Mouse (Mus musculus) forebrain, embryonic 10.5 days (tissue): ENCODE data around the gene Nek6. TPM values are rescaled to one million over a fixed set of nuclear protein-coding genes. Genes with fewer than 3 reads are reported as not detected.

Experiments
- DNase-seq: peaks from one replicate; pipeline ENCODE4 v3.0.0-alpha.2; 2017; ENCODE audit warnings: low spot score; ENCODE audit errors: extremely low spot score
- H3K27ac ChIP-seq: fragments of 300-500 bp; sonication (generic); 2 replicates; pipeline ENCODE4 v1.5.1; 2016; ENCODE audit warnings: mild to moderate bottlenecking
- H3K27me3 ChIP-seq: fragments of 300-500 bp; sonication (generic); 2 replicates; pipeline ENCODE4 v1.6.1; 2016; ENCODE audit warnings: mild to moderate bottlenecking; ENCODE audit not compliant: poor library complexity, severe bottlenecking
- H3K36me3 ChIP-seq: fragments of 300-500 bp; sonication (generic); replicated peaks from 2 replicates; pipeline ENCODE4 v1.6.1; 2016; ENCODE audit warnings: mild to moderate bottlenecking, moderate library complexity
- H3K4me1 ChIP-seq: fragments of 300-500 bp; sonication (generic); 2 replicates; pipeline ENCODE4 v1.6.1; 2016
- H3K4me3 ChIP-seq: fragments of 300-500 bp; sonication (generic); 2 replicates; pipeline ENCODE4 v1.5.1; 2016; ENCODE audit warnings: mild to moderate bottlenecking, moderate library complexity
- H3K9me3 ChIP-seq: fragments of 300-500 bp; sonication (generic); 2 replicates; pipeline ENCODE4 v1.6.1; 2016; ENCODE audit warnings: mild to moderate bottlenecking, moderate library complexity
- WGBS: fragments of 180-500 bp; shearing (Covaris S2); methylation state at CpG from one replicate; pipeline ENCODE4 v1.1.7; 2016; 5-methylcytosine and 5-hydroxymethylcytosine counted together
- polyA plus RNA-seq: library from polyadenylated mRNA; unstranded; fragments of >200 nt; fragmentation: Nextera tagmentation; extraction: Ambion mirVana; gene quantifications from 2 replicates; pipeline ENCODE4 v1.2.1, GENCODE M21; 2016

Gene Nek6
- polyA plus RNA-seq, 1 experiment from 2014 or later, result 120 TPM

GRCm38 (mm10) chr2:38513183-38513529, 1.7 kb downstream of the Nek6 start:
- WGBS, result 56% methylated on average over 2 of the region's 2 CpGs
- Histone ChIP-seq H3K4me1 (peaks cover 69% of the 10 kb centered on the region), H3K27ac (peak overlapping the region; percentile 98), H3K27me3 (no peaks in the 10 kb centered on the region), H3K9me3 (no peaks in the 10 kb centered on the region), H3K4me3 (peak overlapping the region; percentile 92), H3K36me3 (peaks cover 14% of the 10 kb centered on the region)
- no peak for DNase-seq

- Histone ChIP-seq H3K27ac (peak overlapping the region; percentile 85), H3K9me3 (no peaks in the 10 kb centered on the region), H3K36me3 (peaks cover 26% of the 10 kb centered on the region), H3K27me3 (no peaks in the 10 kb centered on the region), H3K4me1 (peaks cover 69% of the 10 kb centered on the region), H3K4me3 (0 out of 2 replicates have a peak overlapping the region, but pooled peaks have one; percentile 9)
- DNase-seq, result no peak
- 77% methylated on average over 7 of the region's 7 CpGs for WGBS
Observed at GRCm38 (mm10) chr2:38514411-38514810, 3.0 kb downstream of the Nek6 start.

GRCm38 (mm10) chr2:38515446-38515845, 4.0 kb downstream of the Nek6 start:
- Histone ChIP-seq H3K27me3 (no peaks in the 10 kb centered on the region), H3K36me3 (peaks cover 27% of the 10 kb centered on the region), H3K27ac (peak overlapping the region; percentile 85), H3K4me3 (peak overlapping the region; percentile 29; the same call in 1 of the 2 replicates), H3K4me1 (peaks cover 77% of the 10 kb centered on the region), H3K9me3 (no peaks in the 10 kb centered on the region)
- peak; percentile 54 for DNase-seq
- WGBS, result 9% methylated on average over 6 of the region's 6 CpGs

GRCm38 (mm10) chr2:38516471-38516870, 5.0 kb downstream of the Nek6 start:
- Histone ChIP-seq H3K4me1 (peaks cover 82% of the 10 kb centered on the region), H3K27me3 (no peaks in the 10 kb centered on the region), H3K36me3 (peaks cover 27% of the 10 kb centered on the region), H3K9me3 (no peaks in the 10 kb centered on the region), H3K27ac (peak overlapping the region; percentile 85), H3K4me3 (no peak overlapping the region)
- WGBS, result 89% methylated on average over 3 of the region's 3 CpGs
- DNase-seq, result no peak

GRCm38 (mm10) chr2:38517045-38517444, 5.6 kb downstream of the Nek6 start:
- no peaks in the 10 kb centered on the region for H3K9me3 ChIP-seq
- no peak for DNase-seq
- H3K36me3 ChIP-seq, result peaks cover 27% of the 10 kb centered on the region
- no peak overlapping the region for H3K4me3 ChIP-seq
- peaks cover 83% of the 10 kb centered on the region for H3K4me1 ChIP-seq
- no peaks in the 10 kb centered on the region for H3K27me3 ChIP-seq
- peak overlapping the region; percentile 85 for H3K27ac ChIP-seq
- WGBS, result 80% methylated on average over 6 of the region's 6 CpGs

- Histone ChIP-seq H3K27me3 (no peaks in the 10 kb centered on the region), H3K4me3 (no peak overlapping the region), H3K36me3 (peaks cover 27% of the 10 kb centered on the region), H3K9me3 (no peaks in the 10 kb centered on the region), H3K4me1 (peaks cover 82% of the 10 kb centered on the region), H3K27ac (no peak overlapping the region)
- 94% methylated on average over 5 of the region's 5 CpGs for WGBS
- DNase-seq, result no peak
Observed at GRCm38 (mm10) chr2:38518719-38519118, 7.3 kb downstream of the Nek6 start.

- H3K27ac ChIP-seq, result peak overlapping the region; percentile 70
- no peak for DNase-seq
- WGBS, result 76% methylated on average over 11 of the region's 11 CpGs
- peaks cover 35% of the 10 kb centered on the region for H3K36me3 ChIP-seq
- H3K9me3 ChIP-seq, result no peaks in the 10 kb centered on the region
- H3K4me1 ChIP-seq, result peaks cover 77% of the 10 kb centered on the region
- H3K4me3 ChIP-seq, result 0 out of 2 replicates have a peak overlapping the region, but pooled peaks have one; percentile 3
- no peaks in the 10 kb centered on the region for H3K27me3 ChIP-seq
Observed at GRCm38 (mm10) chr2:38519934-38520333, 8.5 kb downstream of the Nek6 start.

- H3K4me1 ChIP-seq, result peaks cover 60% of the 10 kb centered on the region
- H3K4me3 ChIP-seq, result no peak overlapping the region
- DNase-seq, result no peak
- 95% methylated on average over 12 of the region's 12 CpGs for WGBS
- H3K27ac ChIP-seq, result no peak overlapping the region
- no peaks in the 10 kb centered on the region for H3K27me3 ChIP-seq
- H3K36me3 ChIP-seq, result peaks cover 44% of the 10 kb centered on the region
- H3K9me3 ChIP-seq, result no peaks in the 10 kb centered on the region; the same call in 1 of the 2 replicates
Observed at GRCm38 (mm10) chr2:38521618-38522017, 10.2 kb downstream of the Nek6 start.

GRCm38 (mm10) chr2:38522354-38522753, 10.9 kb downstream of the Nek6 start:
- Histone ChIP-seq H3K4me3 (no peak overlapping the region), H3K4me1 (peaks cover 54% of the 10 kb centered on the region), H3K27ac (0 out of 2 replicates have a peak overlapping the region, but pooled peaks have one; percentile 11), H3K36me3 (peaks cover 46% of the 10 kb centered on the region), H3K27me3 (no peaks in the 10 kb centered on the region), H3K9me3 (no peaks in the 10 kb centered on the region; the same call in 1 of the 2 replicates)
- 72% methylated on average over 2 of the region's 2 CpGs for WGBS
- DNase-seq, result no peak

- Histone ChIP-seq H3K27me3 (no peaks in the 10 kb centered on the region), H3K9me3 (no peaks in the 10 kb centered on the region; the same call in 1 of the 2 replicates), H3K4me1 (peaks cover 51% of the 10 kb centered on the region), H3K4me3 (no peak overlapping the region), H3K27ac (0 out of 2 replicates have a peak overlapping the region, but pooled peaks have one; percentile 44), H3K36me3 (peaks cover 34% of the 10 kb centered on the region)
- no peak for DNase-seq
- 91% methylated on average over 10 of the region's 10 CpGs for WGBS
Observed at GRCm38 (mm10) chr2:38523781-38524445, 12.5 kb downstream of the Nek6 start.

- no peaks in the 10 kb centered on the region for H3K27me3 ChIP-seq
- no peak overlapping the region for H3K27ac ChIP-seq
- H3K4me3 ChIP-seq, result no peak overlapping the region
- no peak for DNase-seq
- H3K9me3 ChIP-seq, result no peaks in the 10 kb centered on the region; the same call in 1 of the 2 replicates
- peaks cover 28% of the 10 kb centered on the region for H3K36me3 ChIP-seq
- peaks cover 51% of the 10 kb centered on the region for H3K4me1 ChIP-seq
- WGBS, result 93% methylated on average over 3 of the region's 3 CpGs
Observed at GRCm38 (mm10) chr2:38525034-38525433, 13.6 kb downstream of the Nek6 start.

GRCm38 (mm10) chr2:38529582-38530152, 18.2 kb downstream of the Nek6 start:
- DNase-seq, result no peak
- WGBS, result 78% methylated on average over 14 of the region's 14 CpGs

GRCm38 (mm10) chr2:38530955-38531381, 19.5 kb downstream of the Nek6 start:
- no peak for DNase-seq
- H3K4me3 ChIP-seq, result no peak overlapping the region
- 66% methylated on average over 6 of the region's 6 CpGs for WGBS
- H3K9me3 ChIP-seq, result no peaks in the 10 kb centered on the region; the same call in 1 of the 2 replicates
- peak overlapping the region; percentile 51 for H3K27ac ChIP-seq
- peaks cover 65% of the 10 kb centered on the region for H3K4me1 ChIP-seq
- no peaks in the 10 kb centered on the region for H3K27me3 ChIP-seq
- H3K36me3 ChIP-seq, result peaks cover 14% of the 10 kb centered on the region

More at GRCm38 (mm10) chr2:38529582-38530152, 18.2 kb downstream of the Nek6 start:
- H3K27ac ChIP-seq, result peak overlapping the region; percentile 51; the same call in 1 of the 2 replicates
- no peaks in the 10 kb centered on the region for H3K27me3 ChIP-seq
- H3K4me1 ChIP-seq, result peaks cover 52% of the 10 kb centered on the region
- H3K9me3 ChIP-seq, result no peaks in the 10 kb centered on the region; the same call in 1 of the 2 replicates
- H3K4me3 ChIP-seq, result no peak overlapping the region
- H3K36me3 ChIP-seq, result peaks cover 27% of the 10 kb centered on the region
